Mouse (Mus musculus) liver, embryonic 13.5 days (tissue): ENCODE results near the gene 4933415A04Rik. TPM values are rescaled to one million over a fixed set of nuclear protein-coding genes. Genes with fewer than 3 reads are reported as not detected.

Experiments
- ATAC-seq: fragments of 200-750 bp; cut with Nextera tagmentation; 2 replicates; pipeline ENCODE4 v1.8.0; 2017; ENCODE audit warnings: low read depth, mild to moderate bottlenecking, moderate number of reproducible peaks, moderate library complexity
- DNase-seq: peaks from one replicate; pipeline ENCODE4 v3.0.0; 2022
- H3K27ac ChIP-seq: fragments of 300-500 bp; sonication (generic); 2 replicates; pipeline ENCODE4 v1.5.1; 2015; ENCODE audit warnings: moderate library complexity, mild to moderate bottlenecking, inconsistent platforms
- H3K27me3 ChIP-seq: fragments of 300-500 bp; sonication (generic); 2 replicates; pipeline ENCODE4 v1.6.1; 2015; ENCODE audit warnings: mild to moderate bottlenecking, inconsistent platforms
- H3K36me3 ChIP-seq: fragments of 300-500 bp; sonication (generic); 2 replicates; pipeline ENCODE4 v1.6.1; 2015; ENCODE audit warnings: mild to moderate bottlenecking, inconsistent platforms
- H3K4me1 ChIP-seq: fragments of 300-500 bp; sonication (generic); replicated peaks from 2 replicates; pipeline ENCODE4 v1.6.1; 2015; ENCODE audit warnings: inconsistent platforms
- H3K4me2 ChIP-seq: fragments of 300-500 bp; sonication (generic); 2 replicates; pipeline ENCODE4 v1.6.1; 2015; ENCODE audit warnings: inconsistent platforms, mild to moderate bottlenecking, moderate library complexity
- H3K4me3 ChIP-seq: fragments of 300-500 bp; sonication (generic); replicated peaks from 2 replicates; pipeline ENCODE4 v1.5.1; 2015; ENCODE audit warnings: mild to moderate bottlenecking, inconsistent platforms
- H3K9ac ChIP-seq: fragments of 300-500 bp; sonication (generic); 2 replicates; pipeline ENCODE4 v1.6.1; 2015; ENCODE audit warnings: mild to moderate bottlenecking, inconsistent platforms
- H3K9me3 ChIP-seq: fragments of 300-500 bp; sonication (generic); replicated peaks from 2 replicates; pipeline ENCODE4 v1.6.1; 2016; ENCODE audit warnings: inconsistent platforms
- WGBS: fragments of 180-500 bp; shearing (Covaris S2); methylation state at CpG from one replicate; pipeline ENCODE4 v1.1.7; 2015; ENCODE audit not compliant: insufficient replicate concordance; 5-methylcytosine and 5-hydroxymethylcytosine counted together
- polyA plus RNA-seq: library from polyadenylated mRNA; unstranded; fragments of >200 nt; fragmentation: Nextera tagmentation; extraction: Ambion mirVana; gene quantifications from 2 replicates; pipeline ENCODE4 v1.2.1, GENCODE M21; 2015

4933415A04Rik gene
- polyA plus RNA-seq, 1 experiment from 2014 or later, result 0.73 TPM

GRCm38 (mm10) chr11:43610662-43611033, 23.8 kb downstream of the 4933415A04Rik start:
- H3K27ac ChIP-seq, result no peak overlapping the region
- no peak for ATAC-seq

DNA sequence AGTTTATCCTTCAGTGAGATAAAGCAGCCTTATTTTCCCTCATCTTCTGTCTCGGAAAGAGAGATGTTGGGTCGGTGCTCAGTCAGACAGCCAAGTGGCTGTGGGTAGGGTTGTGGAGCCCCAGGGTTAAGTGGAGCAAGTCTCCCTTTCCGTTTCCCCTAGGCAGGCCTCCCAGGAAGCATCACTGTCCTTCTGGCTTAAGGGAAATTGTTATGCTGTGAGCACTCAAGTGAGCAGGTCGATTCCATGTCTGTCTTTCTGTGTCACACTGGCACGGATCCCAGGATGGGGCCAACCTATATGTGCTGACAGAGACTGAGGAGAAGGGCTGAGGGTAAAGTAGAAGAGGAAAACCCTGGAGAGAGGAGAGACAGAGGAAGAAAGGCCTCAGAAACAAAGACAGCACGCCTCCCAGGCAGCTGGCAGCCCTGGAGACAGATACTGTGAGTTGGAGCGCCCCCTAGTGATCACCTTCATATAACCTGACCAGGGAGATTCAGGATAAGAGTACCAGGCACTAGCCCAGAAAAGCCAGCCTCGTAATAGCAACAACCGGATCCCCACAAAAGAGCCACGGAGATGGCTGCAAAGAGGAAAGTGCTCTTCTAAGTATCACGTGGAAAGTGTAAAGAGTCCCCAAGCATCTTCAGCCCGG, 26.1 kb downstream of the 4933415A04Rik start:
- peaks cover 8% of the 10 kb centered on the region; the same call in 1 of the 2 replicates for H3K4me1 ChIP-seq
- H3K9me3 ChIP-seq, result no peaks in the 10 kb centered on the region
- no peak overlapping the region for H3K4me3 ChIP-seq
- 28% methylated on average over 12 of the region's 12 CpGs for WGBS
- no peak overlapping the region for H3K9ac ChIP-seq
- no peaks in the 10 kb centered on the region for H3K27me3 ChIP-seq
- DNase-seq (peak; percentile 46), ATAC-seq (peak; percentile 56)
- H3K4me2 ChIP-seq, result no peak overlapping the region
- H3K27ac ChIP-seq, result no peak overlapping the region
- no peaks in the 10 kb centered on the region for H3K36me3 ChIP-seq

More at GRCm38 (mm10) chr11:43610662-43611033, 23.8 kb downstream of the 4933415A04Rik start:
- 56% methylated on average over 5 of the region's 5 CpGs for WGBS
- no peak for DNase-seq
- H3K27me3 ChIP-seq, result no peaks in the 10 kb centered on the region
- H3K4me2 ChIP-seq, result no peak overlapping the region
- H3K9ac ChIP-seq, result no peak overlapping the region
- no peaks in the 10 kb centered on the region for H3K4me1 ChIP-seq
- H3K4me3 ChIP-seq, result no peak overlapping the region
- no peaks in the 10 kb centered on the region for H3K36me3 ChIP-seq
- no peaks in the 10 kb centered on the region for H3K9me3 ChIP-seq

DNA sequence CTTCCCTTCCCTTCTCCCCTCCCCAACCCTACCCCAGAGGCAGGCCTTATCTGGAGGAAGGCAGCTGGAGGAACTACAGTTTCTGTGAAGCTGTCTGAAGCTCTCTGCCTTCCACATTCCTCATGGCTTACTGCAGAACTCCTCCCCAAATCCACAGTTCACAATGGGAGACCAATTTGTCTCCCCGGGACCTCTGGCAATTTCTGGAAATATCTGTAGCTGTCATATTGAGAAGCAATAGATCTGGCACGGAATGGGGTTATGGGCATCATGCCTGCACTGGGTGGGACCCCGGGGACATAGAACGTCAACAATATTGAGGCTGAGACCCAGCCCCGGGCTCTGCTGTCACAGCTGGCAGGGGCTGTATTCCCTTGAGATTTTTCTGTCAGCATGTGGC, 31.1 kb downstream of the 4933415A04Rik start:
- ATAC-seq, result no peak

GRCm38 (mm10) chr11:43618403-43618802, 31.6 kb downstream of the 4933415A04Rik start:
- peaks cover 23% of the 10 kb centered on the region for H3K4me1 ChIP-seq
- ATAC-seq (no peak), DNase-seq (no peak)
- peak overlapping the region; percentile 29; the same call in 1 of the 2 replicates for H3K27ac ChIP-seq
- 64% methylated on average over 7 of the region's 7 CpGs for WGBS
- no peak overlapping the region for H3K4me3 ChIP-seq
- H3K4me2 ChIP-seq, result no peak overlapping the region
- H3K36me3 ChIP-seq, result no peaks in the 10 kb centered on the region
- no peaks in the 10 kb centered on the region for H3K27me3 ChIP-seq
- no peak overlapping the region for H3K9ac ChIP-seq
- H3K9me3 ChIP-seq, result no peaks in the 10 kb centered on the region

More for the DNA sequence above, 31.1 kb downstream of the 4933415A04Rik start:
- Histone ChIP-seq H3K27ac (peak overlapping the region; percentile 29; the same call in 1 of the 2 replicates), H3K4me2 (no peak overlapping the region), H3K4me3 (no peak overlapping the region), H3K36me3 (no peaks in the 10 kb centered on the region), H3K27me3 (no peaks in the 10 kb centered on the region), H3K4me1 (peaks cover 23% of the 10 kb centered on the region), H3K9ac (no peak overlapping the region), H3K9me3 (no peaks in the 10 kb centered on the region)
- no peak for DNase-seq
- 57% methylated on average over 5 of the region's 5 CpGs for WGBS

DNA sequence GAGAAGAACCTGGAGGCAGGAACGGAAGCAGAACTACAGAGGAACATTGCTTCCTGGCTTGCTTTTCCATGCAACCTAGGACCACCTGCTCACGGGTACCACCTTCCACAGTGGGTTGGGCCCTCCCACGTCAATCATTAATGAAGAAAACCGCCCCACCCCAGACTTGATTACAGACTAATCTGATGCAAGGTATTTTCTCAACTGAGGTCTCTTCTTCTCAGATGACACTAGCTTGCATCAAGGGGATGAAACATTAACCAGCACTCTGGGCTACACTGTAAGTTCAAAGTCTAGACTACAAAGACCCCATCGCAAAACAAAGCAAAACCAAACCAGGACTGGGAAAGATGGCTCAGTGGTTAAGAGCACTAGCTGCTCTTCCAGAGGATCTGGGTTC, 34.9 kb downstream of the 4933415A04Rik start:
- no peaks in the 10 kb centered on the region for H3K27me3 ChIP-seq
- WGBS, result 49% methylated on average over 5 of the region's 5 CpGs
- no peaks in the 10 kb centered on the region for H3K9me3 ChIP-seq
- H3K4me1 ChIP-seq, result peaks cover 32% of the 10 kb centered on the region
- H3K4me3 ChIP-seq, result no peak overlapping the region
- DNase-seq (no peak), ATAC-seq (peak; percentile 69)
- no peak overlapping the region for H3K4me2 ChIP-seq
- H3K36me3 ChIP-seq, result no peaks in the 10 kb centered on the region
- H3K9ac ChIP-seq, result no peak overlapping the region
- peak overlapping the region; percentile 32 for H3K27ac ChIP-seq

DNA sequence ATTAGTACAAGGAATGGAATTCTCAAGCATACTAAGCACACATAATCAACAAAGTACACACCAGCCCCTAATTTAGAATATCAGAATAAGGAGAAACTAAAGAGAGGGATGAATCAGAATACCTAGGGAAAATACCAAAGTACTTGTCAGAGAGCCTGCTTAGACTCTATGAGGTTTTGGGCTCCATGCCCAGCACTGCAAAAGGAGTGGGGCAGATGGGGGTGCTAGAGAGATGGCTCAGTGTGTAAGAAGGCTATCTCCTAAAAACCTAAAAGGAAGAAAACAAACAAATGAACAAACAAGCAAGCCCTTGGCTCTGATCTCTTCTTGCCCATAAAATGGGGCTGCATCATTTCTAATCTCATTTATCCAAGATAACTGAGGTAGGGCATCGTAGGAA, 37.5 kb downstream of the 4933415A04Rik start:
- DNase-seq, result no peak
- H3K9ac ChIP-seq, result no peak overlapping the region
- WGBS, result 83% methylated on average over 1 of the region's 1 CpGs
- ATAC-seq, result no peak
- H3K4me2 ChIP-seq, result no peak overlapping the region
- H3K4me1 ChIP-seq, result peaks cover 23% of the 10 kb centered on the region
- no peaks in the 10 kb centered on the region for H3K9me3 ChIP-seq
- H3K27me3 ChIP-seq, result no peaks in the 10 kb centered on the region
- no peak overlapping the region for H3K27ac ChIP-seq
- H3K4me3 ChIP-seq, result no peak overlapping the region
- no peaks in the 10 kb centered on the region for H3K36me3 ChIP-seq

DNA sequence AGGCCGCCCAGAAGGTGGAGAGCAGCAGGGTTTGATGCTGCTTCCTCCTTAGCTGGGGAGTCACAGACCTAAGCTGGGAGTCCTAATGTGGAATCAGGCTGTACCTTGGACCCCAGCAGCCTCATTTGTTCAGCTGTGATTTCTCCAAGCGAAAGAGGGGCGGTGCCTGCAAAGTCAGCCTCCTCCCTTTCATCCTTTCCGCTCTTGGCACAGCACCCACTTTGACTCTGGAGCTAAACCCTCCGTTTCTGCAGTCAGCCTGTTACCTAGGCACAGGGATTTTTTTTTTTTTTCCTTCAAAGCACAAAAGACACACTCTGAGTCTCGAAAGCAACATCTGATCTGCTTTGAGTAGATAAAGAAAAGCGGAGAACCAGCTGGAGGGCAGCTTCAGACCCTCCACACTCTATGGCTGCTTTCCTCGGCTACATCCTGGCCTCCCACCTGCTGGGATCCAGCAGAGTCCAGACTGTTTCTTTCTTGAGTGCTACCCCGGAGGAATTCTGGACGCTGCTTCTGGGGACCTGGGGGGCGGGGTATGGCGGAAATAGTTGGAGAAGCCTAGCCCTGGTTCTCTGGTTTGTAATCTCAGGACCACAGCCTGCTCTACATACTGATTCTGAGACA, 39.6 kb downstream of the 4933415A04Rik start:
- H3K9ac ChIP-seq, result no peak overlapping the region
- H3K36me3 ChIP-seq, result no peaks in the 10 kb centered on the region
- peaks cover 19% of the 10 kb centered on the region for H3K4me1 ChIP-seq
- DNase-seq (peak; percentile 9), ATAC-seq (peak; percentile 43)
- no peaks in the 10 kb centered on the region for H3K27me3 ChIP-seq
- 10% methylated on average over 12 of the region's 12 CpGs for WGBS
- H3K27ac ChIP-seq, result peak overlapping the region; percentile 60
- H3K9me3 ChIP-seq, result no peaks in the 10 kb centered on the region
- H3K4me3 ChIP-seq, result peak overlapping the region; percentile 14; the same call in 1 of the 2 replicates
- peak overlapping the region; percentile 41 for H3K4me2 ChIP-seq

DNA sequence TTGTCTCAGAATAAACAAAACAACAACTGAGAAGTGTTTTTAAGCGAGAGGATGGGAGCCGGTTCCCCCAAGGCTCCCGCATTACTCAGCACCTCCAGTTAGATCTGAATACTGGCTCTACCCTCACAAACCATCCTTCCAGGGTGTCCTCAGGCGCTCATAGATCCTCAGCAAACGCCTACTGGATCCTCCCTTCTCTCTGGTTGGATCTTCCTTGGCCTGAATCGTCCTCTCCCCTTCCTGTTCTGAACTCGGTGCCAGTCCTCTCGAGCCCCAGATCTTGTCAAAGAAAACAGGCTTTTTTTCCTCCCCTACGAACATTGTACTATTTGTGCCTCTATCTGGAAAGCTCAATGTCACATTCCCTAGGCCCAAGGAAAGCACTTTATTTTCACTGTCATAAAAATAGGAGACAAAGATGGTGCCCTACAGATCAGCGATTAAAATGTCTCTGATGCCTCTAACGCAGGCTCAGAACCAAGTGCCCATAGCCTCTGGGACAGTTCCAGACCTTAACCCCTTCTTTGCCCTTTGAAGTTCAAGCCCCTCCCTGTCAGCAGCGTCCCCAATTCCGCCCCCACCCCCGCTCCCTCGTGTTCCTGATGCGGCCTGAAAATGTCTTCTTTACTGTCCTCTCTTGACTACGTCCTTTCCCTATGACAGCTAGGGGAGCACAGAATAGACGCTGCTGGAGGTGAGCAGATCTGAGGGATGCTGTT, 40.2 kb downstream of the 4933415A04Rik start:
- Histone ChIP-seq H3K9me3 (no peaks in the 10 kb centered on the region), H3K36me3 (no peaks in the 10 kb centered on the region), H3K9ac (no peak overlapping the region), H3K4me2 (peak overlapping the region; percentile 41; the same call in 1 of the 2 replicates), H3K4me1 (peaks cover 24% of the 10 kb centered on the region), H3K4me3 (no peak overlapping the region), H3K27me3 (no peaks in the 10 kb centered on the region), H3K27ac (peak overlapping the region; percentile 60)
- 33% methylated on average over 18 of the region's 18 CpGs for WGBS
- ATAC-seq, result no peak
- no peak for DNase-seq

GRCm38 (mm10) chr11:43631645-43632044, 44.8 kb downstream of the 4933415A04Rik start:
- no peak overlapping the region for H3K27ac ChIP-seq
- H3K4me2 ChIP-seq, result no peak overlapping the region
- no peaks in the 10 kb centered on the region for H3K9me3 ChIP-seq
- peaks cover 37% of the 10 kb centered on the region for H3K4me1 ChIP-seq
- H3K4me3 ChIP-seq, result no peak overlapping the region
- ATAC-seq (no peak), DNase-seq (no peak)
- WGBS, result 66% methylated on average over 9 of the region's 9 CpGs
- no peaks in the 10 kb centered on the region for H3K36me3 ChIP-seq
- H3K9ac ChIP-seq, result no peak overlapping the region
- no peaks in the 10 kb centered on the region for H3K27me3 ChIP-seq

DNA sequence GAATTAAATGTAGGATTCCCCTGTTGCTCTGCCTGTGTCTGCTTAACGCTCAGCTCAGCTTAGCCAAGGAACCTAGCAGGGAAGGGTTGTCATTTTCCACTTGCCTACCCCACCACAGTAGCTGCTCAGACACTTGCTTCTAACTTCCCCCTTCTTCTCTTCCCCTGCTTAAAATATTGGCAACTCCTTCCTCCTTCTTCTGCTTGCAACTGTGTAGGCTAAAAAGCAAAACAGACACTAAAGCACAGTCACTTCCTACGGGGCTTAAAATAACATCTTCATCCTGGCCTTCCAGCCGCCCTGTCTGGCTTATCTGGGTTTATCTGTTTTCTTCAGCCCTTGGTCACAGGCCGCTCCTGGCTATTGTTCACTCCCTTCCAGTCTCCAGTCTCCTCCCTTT, 45.7 kb downstream of the 4933415A04Rik start:
- 10% methylated on average over 4 of the region's 4 CpGs for WGBS
- Histone ChIP-seq H3K36me3 (no peaks in the 10 kb centered on the region), H3K9me3 (no peaks in the 10 kb centered on the region), H3K4me1 (peaks cover 29% of the 10 kb centered on the region), H3K4me2 (no peak overlapping the region), H3K9ac (no peak overlapping the region), H3K27me3 (no peaks in the 10 kb centered on the region), H3K4me3 (no peak overlapping the region), H3K27ac (peak overlapping the region; percentile 57; the same call in 1 of the 2 replicates)
- no peak for DNase-seq
- no peak for ATAC-seq

DNA sequence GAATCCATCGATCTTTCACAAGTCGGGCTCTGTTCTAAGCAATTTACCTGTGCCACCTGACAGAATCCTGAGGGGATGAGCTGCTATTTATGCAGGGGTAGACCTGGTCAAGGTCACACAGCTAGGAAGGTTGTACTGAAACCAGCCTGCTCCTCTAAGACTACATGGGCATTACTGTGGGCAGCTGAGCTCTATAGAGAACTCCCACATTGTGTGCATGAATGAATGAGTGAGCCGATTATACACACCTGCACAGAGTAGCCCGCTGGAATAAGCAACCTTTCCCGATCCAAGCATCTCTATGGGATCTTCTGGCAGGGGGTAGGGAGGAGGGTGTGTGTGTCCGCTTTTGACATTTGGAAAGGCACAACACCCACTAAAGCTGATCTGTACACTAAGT, 46.3 kb downstream of the 4933415A04Rik start:
- no peaks in the 10 kb centered on the region for H3K9me3 ChIP-seq
- WGBS, result 46% methylated on average over 6 of the region's 6 CpGs
- no peak overlapping the region for H3K4me2 ChIP-seq
- no peaks in the 10 kb centered on the region for H3K27me3 ChIP-seq
- H3K4me3 ChIP-seq, result no peak overlapping the region
- peaks cover 29% of the 10 kb centered on the region for H3K4me1 ChIP-seq
- H3K36me3 ChIP-seq, result no peaks in the 10 kb centered on the region
- H3K9ac ChIP-seq, result no peak overlapping the region
- no peak overlapping the region for H3K27ac ChIP-seq
- no peak for DNase-seq
- no peak for ATAC-seq
